Mouse (Mus musculus) embryonic facial prominence, embryonic 14.5 days (tissue): ENCODE measurements around the gene 4933428G20Rik. TPM values are rescaled to one million over a fixed set of nuclear protein-coding genes. Genes with fewer than 3 reads are reported as not detected.

ENCODE experiments used
- ATAC-seq: fragments of 200-750 bp; cut with Nextera tagmentation; 2 replicates; pipeline ENCODE4 v1.8.0; 2017; ENCODE audit warnings: low read depth, moderate number of reproducible peaks, moderate TSS enrichment
- DNase-seq: peaks from one replicate; pipeline ENCODE4 v3.0.0-alpha.2; 2015; ENCODE audit warnings: low spot score
- H3K27ac ChIP-seq: fragments of 300-500 bp; sonication (generic); replicated peaks from 2 replicates; pipeline ENCODE4 v1.5.1; 2014; ENCODE audit warnings: low read depth, mild to moderate bottlenecking, low read length, moderate library complexity
- H3K27me3 ChIP-seq: fragments of 300-500 bp; sonication (generic); replicated peaks from 2 replicates; pipeline ENCODE4 v1.6.1; 2014; ENCODE audit warnings: low read length; ENCODE audit not compliant: control insufficient read depth, insufficient read depth
- H3K36me3 ChIP-seq: fragments of 300-500 bp; sonication (generic); 2 replicates; pipeline ENCODE4 v1.6.1; 2014; ENCODE audit warnings: low read length, mixed read lengths; ENCODE audit not compliant: control insufficient read depth, insufficient read depth
- H3K4me1 ChIP-seq: fragments of 300-500 bp; sonication (generic); 2 replicates; pipeline ENCODE4 v1.6.1; 2014; ENCODE audit warnings: antibody characterized with exemption, low read length; ENCODE audit not compliant: control insufficient read depth, insufficient read depth
- H3K4me2 ChIP-seq: fragments of 300-500 bp; sonication (generic); 2 replicates; pipeline ENCODE4 v1.6.1; 2014; ENCODE audit warnings: low read depth, mild to moderate bottlenecking, low read length, moderate library complexity, mixed read lengths
- H3K4me3 ChIP-seq: fragments of 300-500 bp; sonication (generic); 2 replicates; pipeline ENCODE4 v1.5.1; 2014; ENCODE audit warnings: low read depth, mild to moderate bottlenecking, low read length
- H3K9ac ChIP-seq: fragments of 300-500 bp; sonication (generic); 2 replicates; pipeline ENCODE4 v1.6.1; 2014; ENCODE audit warnings: low read depth, mild to moderate bottlenecking, low read length, moderate library complexity, mixed read lengths
- H3K9me3 ChIP-seq: fragments of 300-500 bp; sonication (generic); 2 replicates; pipeline ENCODE4 v1.6.1; 2016; ENCODE audit warnings: low read length; ENCODE audit not compliant: control insufficient read depth
- WGBS: fragments of 180-500 bp; shearing (Covaris S2); extraction: QIAGEN DNeasy Blood & Tissue Kit; methylation state at CpG from one replicate; pipeline ENCODE4 v1.1.7; 2014; 5-methylcytosine and 5-hydroxymethylcytosine counted together
- polyA plus RNA-seq: library from polyadenylated mRNA; unstranded; fragments of >200 nt; fragmentation: Nextera tagmentation; extraction: Ambion mirVana; gene quantifications from 2 replicates; pipeline ENCODE4 v1.2.1, GENCODE M21; 2014

Gene 4933428G20Rik
- polyA plus RNA-seq, 1 experiment from 2014 or later = 0.13 TPM

- no peak overlapping the region for H3K4me2 ChIP-seq
- no peak overlapping the region for H3K9ac ChIP-seq
- 77% methylated on average over 8 of the region's 8 CpGs for WGBS
- ATAC-seq = no peak
- no peaks in the 10 kb centered on the region for H3K4me1 ChIP-seq
- H3K27me3 ChIP-seq = no peaks in the 10 kb centered on the region
- no peak overlapping the region for H3K4me3 ChIP-seq
- no peak for DNase-seq
- no peak overlapping the region for H3K27ac ChIP-seq
- no peaks in the 10 kb centered on the region for H3K9me3 ChIP-seq
- peaks cover 82% of the 10 kb centered on the region for H3K36me3 ChIP-seq
These were observed 14.5 kb downstream of the 4933428G20Rik start for GRCm38 (mm10) chr11:97485661-97486060.

DNA sequence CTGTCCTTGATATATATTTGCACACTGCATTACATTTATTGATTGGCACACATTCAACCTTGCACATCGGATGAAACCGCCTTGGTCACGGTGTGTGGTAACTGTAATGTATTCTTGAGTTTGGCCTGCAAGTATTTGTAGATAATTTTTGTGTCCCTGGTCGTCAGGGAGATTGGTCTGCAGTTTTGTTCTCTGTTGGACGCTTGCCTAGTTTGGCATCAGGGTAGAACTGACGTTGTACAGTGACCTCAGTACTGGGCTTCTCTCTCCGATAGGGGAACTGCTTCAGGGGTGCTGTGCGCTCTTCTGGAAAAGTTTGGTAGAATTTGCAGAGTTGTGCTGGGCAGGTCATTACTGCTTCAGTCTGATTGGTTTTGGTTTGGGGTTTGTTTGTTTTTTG, 20.3 kb downstream of the 4933428G20Rik start:
- ATAC-seq = no peak
- Histone ChIP-seq H3K4me1 (no peaks in the 10 kb centered on the region), H3K27ac (no peak overlapping the region), H3K4me2 (no peak overlapping the region), H3K27me3 (no peaks in the 10 kb centered on the region), H3K4me3 (no peak overlapping the region), H3K9me3 (no peaks in the 10 kb centered on the region), H3K9ac (no peak overlapping the region), H3K36me3 (peaks cover 88% of the 10 kb centered on the region)
- no peak for DNase-seq
- 79% methylated on average over 8 of the region's 8 CpGs for WGBS

DNA sequence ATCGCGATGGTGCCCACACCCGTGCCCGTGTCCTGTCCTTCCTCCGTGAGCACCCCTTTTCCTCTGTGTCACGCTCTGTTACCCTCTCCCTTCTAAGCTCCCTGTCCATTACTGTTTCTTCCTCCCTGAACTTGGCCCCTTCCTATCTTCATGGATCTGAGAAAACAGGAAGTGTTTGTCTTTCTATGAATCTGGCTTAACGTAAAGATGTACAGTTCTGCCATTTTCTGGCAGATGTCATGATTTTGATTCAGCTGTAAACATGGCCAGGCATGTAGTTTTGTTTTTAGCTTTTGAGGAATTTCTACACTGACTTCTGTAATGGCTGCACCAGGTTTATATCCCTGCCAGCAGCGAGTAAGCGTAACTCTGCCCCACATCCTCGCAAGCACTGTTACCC, 21.1 kb downstream of the 4933428G20Rik start:
- ATAC-seq (no peak), DNase-seq (no peak)
- Histone ChIP-seq H3K4me2 (no peak overlapping the region), H3K27me3 (no peaks in the 10 kb centered on the region), H3K4me1 (no peaks in the 10 kb centered on the region), H3K27ac (no peak overlapping the region), H3K9me3 (no peaks in the 10 kb centered on the region), H3K4me3 (no peak overlapping the region), H3K36me3 (peaks cover 89% of the 10 kb centered on the region), H3K9ac (no peak overlapping the region)
- WGBS = 84% methylated on average over 10 of the region's 10 CpGs

DNA sequence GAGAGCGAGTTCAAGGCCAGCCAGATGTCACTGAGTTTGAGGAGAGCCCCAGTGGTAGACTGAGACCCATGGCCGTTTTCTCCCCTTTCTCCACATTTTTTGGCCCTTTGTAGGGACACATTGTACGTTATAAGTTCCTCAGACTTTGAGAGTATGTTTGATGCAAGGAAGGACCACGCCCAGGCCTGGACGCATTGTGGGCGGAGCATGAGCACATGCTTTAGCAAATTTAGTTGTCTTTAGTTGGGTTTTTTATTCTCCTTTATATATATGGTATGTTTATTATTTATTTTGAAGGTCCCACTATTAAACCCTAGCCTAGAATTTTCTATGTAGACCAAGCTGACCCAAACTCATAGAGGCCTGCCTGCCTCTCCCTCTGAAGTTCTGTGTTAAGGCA, 21.8 kb downstream of the 4933428G20Rik start:
- no peaks in the 10 kb centered on the region for H3K4me1 ChIP-seq
- H3K9me3 ChIP-seq = no peaks in the 10 kb centered on the region
- ATAC-seq (no peak), DNase-seq (no peak)
- no peaks in the 10 kb centered on the region for H3K27me3 ChIP-seq
- no peak overlapping the region for H3K4me3 ChIP-seq
- no peak overlapping the region for H3K4me2 ChIP-seq
- WGBS = 82% methylated on average over 6 of the region's 6 CpGs
- no peak overlapping the region for H3K27ac ChIP-seq
- no peak overlapping the region for H3K9ac ChIP-seq
- H3K36me3 ChIP-seq = peaks cover 92% of the 10 kb centered on the region

GRCm38 (mm10) chr11:97477431-97477830, 22.7 kb downstream of the 4933428G20Rik start:
- no peaks in the 10 kb centered on the region for H3K4me1 ChIP-seq
- WGBS = 76% methylated on average over 7 of the region's 7 CpGs
- no peak overlapping the region for H3K4me3 ChIP-seq
- H3K9me3 ChIP-seq = no peaks in the 10 kb centered on the region
- ATAC-seq (no peak), DNase-seq (no peak)
- H3K36me3 ChIP-seq = peaks cover 92% of the 10 kb centered on the region
- H3K9ac ChIP-seq = no peak overlapping the region
- no peak overlapping the region for H3K4me2 ChIP-seq
- no peaks in the 10 kb centered on the region for H3K27me3 ChIP-seq
- no peak overlapping the region for H3K27ac ChIP-seq

- Histone ChIP-seq H3K4me1 (no peaks in the 10 kb centered on the region), H3K9ac (no peak overlapping the region), H3K9me3 (no peaks in the 10 kb centered on the region), H3K36me3 (peaks cover 92% of the 10 kb centered on the region), H3K4me3 (no peak overlapping the region), H3K27ac (no peak overlapping the region), H3K4me2 (no peak overlapping the region), H3K27me3 (no peaks in the 10 kb centered on the region)
- ATAC-seq (no peak), DNase-seq (peak; percentile 81)
- 58% methylated on average over 8 of the region's 8 CpGs for WGBS
These were observed 23.6 kb downstream of the 4933428G20Rik start for GRCm38 (mm10) chr11:97476334-97477095.

DNA sequence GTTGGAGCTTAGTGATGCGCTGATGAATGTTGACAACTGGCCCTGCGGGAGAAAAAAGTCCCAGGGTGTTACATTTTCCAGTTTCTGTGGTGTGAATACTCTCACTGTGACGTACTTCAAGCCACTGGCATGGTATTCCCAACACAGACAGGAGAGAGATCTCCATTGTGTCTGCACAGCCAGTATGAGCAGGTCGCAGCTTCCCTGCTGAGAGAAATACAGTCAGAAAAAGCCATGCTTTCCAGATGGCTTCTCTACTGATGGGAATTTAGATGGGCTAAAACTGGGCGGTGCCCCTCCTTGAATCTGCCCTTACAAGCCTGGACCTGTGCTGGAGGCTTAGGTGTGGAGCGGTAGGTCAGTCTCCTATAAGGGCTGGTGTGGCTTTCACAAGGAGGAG, 28.9 kb downstream of the 4933428G20Rik start:
- peaks cover 95% of the 10 kb centered on the region for H3K36me3 ChIP-seq
- no peak overlapping the region for H3K4me3 ChIP-seq
- DNase-seq (no peak), ATAC-seq (no peak)
- 80% methylated on average over 6 of the region's 6 CpGs for WGBS
- no peak overlapping the region for H3K4me2 ChIP-seq
- no peaks in the 10 kb centered on the region for H3K9me3 ChIP-seq
- no peaks in the 10 kb centered on the region for H3K27me3 ChIP-seq
- no peaks in the 10 kb centered on the region for H3K4me1 ChIP-seq
- H3K9ac ChIP-seq = no peak overlapping the region
- no peak overlapping the region for H3K27ac ChIP-seq

GRCm38 (mm10) chr11:97469828-97470227, 30.3 kb downstream of the 4933428G20Rik start:
- WGBS = 94% methylated on average over 7 of the region's 7 CpGs
- Histone ChIP-seq H3K4me2 (no peak overlapping the region), H3K4me1 (no peaks in the 10 kb centered on the region), H3K27me3 (no peaks in the 10 kb centered on the region), H3K9me3 (no peaks in the 10 kb centered on the region), H3K9ac (no peak overlapping the region), H3K4me3 (no peak overlapping the region), H3K36me3 (peaks cover 94% of the 10 kb centered on the region), H3K27ac (no peak overlapping the region)
- ATAC-seq = no peak
- no peak for DNase-seq

DNA sequence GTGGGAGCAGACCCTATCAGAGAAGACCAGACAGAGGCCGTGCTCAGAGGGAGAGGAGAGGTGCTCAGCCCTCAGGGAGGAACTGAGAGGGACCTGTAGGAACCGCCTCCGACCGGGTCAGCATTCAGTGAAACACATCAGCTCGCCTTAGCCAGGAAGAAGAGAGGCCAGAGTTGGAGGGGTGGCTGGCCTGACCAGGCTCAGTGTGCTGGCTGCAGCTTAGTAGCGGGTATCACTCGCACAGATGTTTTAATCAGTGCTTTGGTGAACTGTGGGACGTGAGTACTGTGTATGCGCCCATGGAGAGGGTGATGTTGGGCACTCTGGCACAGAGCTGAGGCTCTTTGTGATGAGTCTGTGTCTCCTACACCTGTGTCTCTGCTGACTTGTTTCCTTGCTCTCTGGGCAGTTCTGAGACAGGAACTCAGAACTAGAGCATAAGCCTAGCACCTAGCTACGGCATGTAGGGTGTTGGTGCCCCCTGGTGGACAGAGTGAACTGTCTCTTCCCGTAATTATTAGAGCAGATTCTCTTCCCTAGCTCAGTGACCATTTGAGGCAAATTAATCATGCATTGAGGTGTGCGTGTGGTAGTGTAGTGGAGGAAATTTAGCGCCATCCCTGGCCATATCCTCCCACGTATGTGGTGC, 31.4 kb downstream of the 4933428G20Rik start:
- WGBS = 55% methylated on average over 14 of the region's 14 CpGs
- H3K4me1 ChIP-seq = no peaks in the 10 kb centered on the region
- no peak overlapping the region for H3K4me3 ChIP-seq
- ATAC-seq = peak; percentile 58; the same call in 1 of the 2 replicates
- H3K36me3 ChIP-seq = peaks cover 94% of the 10 kb centered on the region
- H3K27ac ChIP-seq = no peak overlapping the region
- DNase-seq = peak; percentile 92
- H3K4me2 ChIP-seq = no peak overlapping the region
- H3K27me3 ChIP-seq = no peaks in the 10 kb centered on the region
- no peak overlapping the region for H3K9ac ChIP-seq
- H3K9me3 ChIP-seq = no peaks in the 10 kb centered on the region
